ENCODE assay signal across 20 mouse cellular contexts in the genomic region with DNA sequence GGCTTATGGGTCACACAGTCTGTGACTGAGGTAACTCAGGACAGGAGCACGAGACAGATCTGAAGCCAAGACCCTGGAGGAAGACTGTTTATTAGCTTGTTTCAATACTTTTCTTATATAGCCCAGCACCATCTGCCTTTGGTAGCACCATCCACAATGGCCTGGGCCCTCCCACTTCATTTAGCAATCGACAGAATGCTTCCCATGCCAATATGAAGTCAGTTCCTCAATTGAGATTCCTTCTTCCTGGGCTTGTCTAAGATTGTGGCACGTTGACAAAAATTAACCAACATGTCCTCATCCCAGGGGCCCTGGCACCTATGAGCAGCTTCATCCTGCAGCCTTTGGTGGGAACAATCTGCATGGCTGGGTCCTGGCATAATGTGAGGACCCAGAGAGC. TPM values are rescaled to one million over a fixed set of nuclear protein-coding genes. Genes with fewer than 3 reads are reported as not detected.
DNase-seq lines count a peak whose midpoint lies in the region; ATAC-seq lines count a peak whose summit lies in the region.
"Had no signal": no experiment of that assay in that cellular context is flagged by ENCODE, and none has a peak within 500 bp of the region (broad histone marks: within the 10 kb centered on the region; RNA-seq: fewer than 3 reads in every experiment).

No protein-coding gene starts in this region.

- H3K9me3 ChIP-seq in forebrain, embryonic 10.5 days: no peaks in the 10 kb centered on the region
- H3K9me3 ChIP-seq: embryonic facial prominence, embryonic 10.5 days; embryonic facial prominence, embryonic 12.5 days; forebrain, embryonic 12.5 days had no signal

- H3K27ac ChIP-seq in forebrain, embryonic 10.5 days: no peak overlapping the region
- H3K27ac ChIP-seq: embryonic facial prominence, embryonic 10.5 days; embryonic facial prominence, embryonic 12.5 days; forebrain, embryonic 12.5 days had no signal

- no peaks in the 10 kb centered on the region for H3K4me1 ChIP-seq in forebrain, embryonic 10.5 days
- H3K4me1 ChIP-seq: forebrain, embryonic 12.5 days had no signal

- H3K36me3 ChIP-seq in forebrain, embryonic 10.5 days (replicated peaks): no peaks in the 10 kb centered on the region
- H3K36me3 ChIP-seq: embryonic facial prominence, embryonic 10.5 days; embryonic facial prominence, embryonic 12.5 days; forebrain, embryonic 12.5 days had no signal

- no peaks in the 10 kb centered on the region for H3K27me3 ChIP-seq in forebrain, embryonic 10.5 days (ENCODE audit: poor library complexity, severe bottlenecking)
- H3K27me3 ChIP-seq: embryonic facial prominence, embryonic 12.5 days; forebrain, embryonic 12.5 days had no signal

- H3K4me3 ChIP-seq in forebrain, embryonic 10.5 days: no peak overlapping the region
- H3K4me3 ChIP-seq: embryonic facial prominence, embryonic 10.5 days; embryonic facial prominence, embryonic 12.5 days; forebrain, embryonic 12.5 days had no signal

- no peak for DNase-seq in right cerebral cortex, adult 2 months (ENCODE audit: low spot score in 2 of 2)
- DNase-seq in forebrain, embryonic 10.5 days (ENCODE audit: extremely low spot score, low spot score): no peak
- DNase-seq: adrenal gland, adult 8-10 months; adrenal gland, postnatal 14 days; adrenal gland, postnatal 36 days; cerebellum, adult 11 months; cerebellum, adult 18-20 months; cerebellum, adult 8-10 months; cerebellum, postnatal 10 days; cerebellum, postnatal 25 days had no signal

- ATAC-seq in granulocyte monocyte progenitor cell, adult 5-6 weeks (replicated peaks; ENCODE audit: poor library complexity, severe bottlenecking): peak; percentile 88
- peak; percentile 82 for ATAC-seq in megakaryocyte, adult 5-6 weeks (ENCODE audit: poor library complexity, severe bottlenecking)
- ATAC-seq in monocyte, adult 5-6 weeks (replicated peaks; ENCODE audit: insufficient number of reproducible peaks, low FRiP score, low TSS enrichment, poor library complexity, severe bottlenecking): peak; percentile 71
- ATAC-seq in activated CD4-positive, CD25-positive, alpha-beta regulatory T cell, adult 4 months: no peak
- ATAC-seq: forebrain, embryonic 14.5 days; forebrain, embryonic 16.5 days had no signal

- 79% methylated on average over 3 of the region's 3 CpGs for WGBS in forebrain, embryonic 10.5 days

RNA-seq across cellular contexts. Expression of a gene that starts 14.2 kb away (rescaled TPM):
- 1.5 and 6.0 TPM in 2 replicates for total RNA-seq in granulocyte monocyte progenitor cell, adult 5-6 weeks (2014; fragmentation: Nextera tagmentation)
- 1.4 and 4.7 TPM in 2 replicates for total RNA-seq in granulocyte monocyte progenitor cell, adult 5-6 weeks (2017)
- total RNA-seq in megakaryocyte, adult 5-6 weeks (2015): 9.6 and 10.3 TPM in 2 replicates
- total RNA-seq in megakaryocyte, adult 5-6 weeks (2017): 14.0 and 19.0 TPM in 2 replicates
- 6.6 to 31.5 TPM (median 17.6 TPM) in 3 replicates for total RNA-seq in monocyte, adult 5-6 weeks (2017)
- not detected for polyA plus RNA-seq in activated CD4-positive, CD25-positive, alpha-beta regulatory T cell, adult 4 months (2017; shearing (Covaris generic))
- 2.9 and 4.5 TPM in 2 replicates for polyA plus RNA-seq in forebrain, embryonic 10.5 days (2016; fragmentation: Nextera tagmentation; extraction: Ambion mirVana)
- total RNA-seq: MEL had no signal
